Mouse (Mus musculus) megakaryocyte-erythroid progenitor cell, adult 5-6 weeks (primary cell): ENCODE results near the gene Gcnt7. TPM values are rescaled to one million over a fixed set of nuclear protein-coding genes. Genes with fewer than 3 reads are reported as not detected.
A peak's percentile ranks its signal among the peaks of the same experiment; 100 is the strongest.

Experiments
- ATAC-seq: replicated peaks from 2 replicates; pipeline ENCODE4 v1.8.0; 2016; ENCODE audit warnings: mild to moderate bottlenecking, inconsistent platforms; ENCODE audit not compliant: severe bottlenecking, poor library complexity, low FRiP score, low TSS enrichment
- total RNA-seq, 2 experiments: library from RNA; stranded (forward) in 1 of 2; stranded (reverse) in 1 of 2; fragments of 200-1000, 215-1000 nt in 1 of 2; fragments of >200 nt in 1 of 2; fragmentation: Nextera tagmentation in 1 of 2; gene quantifications; 2 replicates each; pipeline ENCODE4 v1.2.3; 2014 to 2017

The Gcnt7 gene
- total RNA-seq (2014; fragmentation: Nextera tagmentation), result not detected in 2 replicates
- total RNA-seq (2017), result not detected in 2 replicates

- no peak for ATAC-seq
These were observed at the start of gene Gcnt7 for GRCm38 (mm10) chr2:172458496-172458895. TSS of gene Gcnt7 (minus strand) at chr2:172458596.

- ATAC-seq, result no peak
These were observed 47.7 kb upstream of the Gcnt7 start for GRCm38 (mm10) chr2:172506121-172506520.

- ATAC-seq, result no peak
These were observed 43.8 kb upstream of the Gcnt7 start for GRCm38 (mm10) chr2:172502168-172502567.

- ATAC-seq, result peak; percentile 77
These were observed 42.9 kb upstream of the Gcnt7 start for GRCm38 (mm10) chr2:172501341-172501740.

- ATAC-seq, result peak; percentile 92
These were observed 42.4 kb upstream of the Gcnt7 start for GRCm38 (mm10) chr2:172500752-172501316.

GRCm38 (mm10) chr2:172498823-172499222, 40.4 kb upstream of the Gcnt7 start:
- no peak for ATAC-seq

GRCm38 (mm10) chr2:172496736-172497345, 38.4 kb upstream of the Gcnt7 start:
- ATAC-seq, result no peak

- ATAC-seq, result no peak
These were observed 26.4 kb upstream of the Gcnt7 start for GRCm38 (mm10) chr2:172484696-172485370.

- no peak for ATAC-seq
These were observed 25.5 kb upstream of the Gcnt7 start for GRCm38 (mm10) chr2:172483766-172484413.

GRCm38 (mm10) chr2:172481654-172482385, 23.4 kb upstream of the Gcnt7 start:
- no peak for ATAC-seq

- no peak for ATAC-seq
These were observed 21.9 kb upstream of the Gcnt7 start for GRCm38 (mm10) chr2:172480296-172480695.

GRCm38 (mm10) chr2:172477860-172478259, 19.5 kb upstream of the Gcnt7 start:
- peak; percentile 58 for ATAC-seq

GRCm38 (mm10) chr2:172477350-172477749, 19.0 kb upstream of the Gcnt7 start:
- ATAC-seq, result no peak

- no peak for ATAC-seq
These were observed 18.4 kb upstream of the Gcnt7 start for GRCm38 (mm10) chr2:172476707-172477260.

- peak; percentile 61 for ATAC-seq
These were observed 16.6 kb upstream of the Gcnt7 start for GRCm38 (mm10) chr2:172474970-172475369.

GRCm38 (mm10) chr2:172473591-172473990, 15.2 kb upstream of the Gcnt7 start:
- ATAC-seq, result no peak

- no peak for ATAC-seq
These were observed 13.9 kb upstream of the Gcnt7 start, which contains the start of gene Fam209 for GRCm38 (mm10) chr2:172472318-172472717. TSS of gene Fam209 (plus strand) at chr2:172472520.

- no peak for ATAC-seq
These were observed 10.0 kb upstream of the Gcnt7 start for GRCm38 (mm10) chr2:172468346-172468819.

- no peak for ATAC-seq
These were observed 8.8 kb upstream of the Gcnt7 start for GRCm38 (mm10) chr2:172467206-172467605.
